Mouse (Mus musculus) embryonic facial prominence, embryonic 12.5 days (tissue): ENCODE data around the gene Nxt1. TPM values are rescaled to one million over a fixed set of nuclear protein-coding genes. Genes with fewer than 3 reads are reported as not detected.

Experiments
- ATAC-seq: fragments of 200-750 bp; cut with Nextera tagmentation; 2 replicates; pipeline ENCODE4 v1.8.0; 2017; ENCODE audit not compliant: insufficient number of reproducible peaks, insufficient read depth, low FRiP score, low TSS enrichment
- H3K27ac ChIP-seq: fragments of 300-500 bp; sonication (generic); 2 replicates; pipeline ENCODE4 v1.5.1; 2016; ENCODE audit warnings: mild to moderate bottlenecking
- H3K27me3 ChIP-seq: fragments of 300-500 bp; sonication (generic); 2 replicates; pipeline ENCODE4 v1.6.1; 2016; ENCODE audit warnings: mild to moderate bottlenecking, moderate library complexity
- H3K36me3 ChIP-seq: fragments of 300-500 bp; sonication (generic); 2 replicates; pipeline ENCODE4 v1.6.1; 2016; ENCODE audit warnings: mild to moderate bottlenecking
- H3K4me1 ChIP-seq: fragments of 300-500 bp; sonication (generic); 2 replicates; pipeline ENCODE4 v1.6.1; 2016
- H3K4me2 ChIP-seq: fragments of 300-500 bp; sonication (generic); replicated peaks from 2 replicates; pipeline ENCODE4 v1.6.1; 2016; ENCODE audit warnings: mild to moderate bottlenecking, moderate library complexity
- H3K4me3 ChIP-seq: fragments of 300-500 bp; sonication (generic); 2 replicates; pipeline ENCODE4 v1.5.1; 2016; ENCODE audit warnings: mild to moderate bottlenecking
- H3K9ac ChIP-seq: fragments of 300-500 bp; sonication (generic); 2 replicates; pipeline ENCODE4 v1.6.1; 2016; ENCODE audit warnings: mild to moderate bottlenecking, moderate library complexity
- H3K9me3 ChIP-seq: fragments of 300-500 bp; sonication (generic); 2 replicates; pipeline ENCODE4 v1.6.1; 2016; ENCODE audit warnings: mild to moderate bottlenecking, moderate library complexity
- WGBS: fragments of 180-500 bp; shearing (Covaris S2); methylation state at CpG from one replicate; pipeline ENCODE4 v1.1.7; 2016; 5-methylcytosine and 5-hydroxymethylcytosine counted together
- polyA plus RNA-seq: library from polyadenylated mRNA; unstranded; fragments of >200 nt; fragmentation: Nextera tagmentation; extraction: Ambion mirVana; gene quantifications from 2 replicates; pipeline ENCODE4 v1.2.1, GENCODE M21; 2016

Gene Nxt1
- polyA plus RNA-seq, 1 experiment from 2014 or later, result 103 TPM

DNA sequence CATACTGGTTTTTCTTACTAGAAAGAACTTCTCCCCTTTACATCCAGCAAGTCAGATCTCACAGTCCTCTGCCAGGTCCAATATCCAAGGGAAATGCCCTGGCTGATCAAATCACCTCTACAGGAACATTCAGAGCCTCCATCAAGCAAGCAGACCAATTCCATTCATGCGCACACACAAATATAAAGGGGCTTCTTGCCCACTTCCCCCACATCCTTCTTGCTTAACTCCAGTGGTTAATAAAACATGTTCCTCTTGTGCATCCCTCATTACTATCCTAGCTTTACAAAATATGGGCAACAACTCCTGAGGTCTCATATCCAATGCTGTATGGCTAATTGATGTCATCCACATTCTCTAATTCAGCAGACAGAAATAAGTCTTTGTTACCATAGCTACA is 8.9 kb upstream of the Nxt1 start:
- Histone ChIP-seq H3K9me3 (no peaks in the 10 kb centered on the region), H3K27ac (no peak overlapping the region), H3K4me1 (no peaks in the 10 kb centered on the region), H3K4me2 (no peak overlapping the region), H3K27me3 (no peaks in the 10 kb centered on the region), H3K36me3 (no peaks in the 10 kb centered on the region), H3K9ac (no peak overlapping the region), H3K4me3 (no peak overlapping the region)
- 90% methylated on average over 1 of the region's 1 CpGs for WGBS
- ATAC-seq, result no peak

GRCm38 (mm10) chr2:148677801-148678200 is 5.4 kb downstream of the Nxt1 start:
- H3K4me2 ChIP-seq, result peak overlapping the region; percentile 53
- H3K4me3 ChIP-seq, result peak overlapping the region; percentile 42
- no peak for ATAC-seq
- no peaks in the 10 kb centered on the region for H3K9me3 ChIP-seq
- H3K4me1 ChIP-seq, result peaks cover 56% of the 10 kb centered on the region
- peak overlapping the region; percentile 79 for H3K27ac ChIP-seq
- H3K9ac ChIP-seq, result peak overlapping the region; percentile 44
- WGBS, result 5% methylated on average over 26 of the region's 26 CpGs
- H3K36me3 ChIP-seq, result peaks cover 25% of the 10 kb centered on the region
- H3K27me3 ChIP-seq, result no peaks in the 10 kb centered on the region

DNA sequence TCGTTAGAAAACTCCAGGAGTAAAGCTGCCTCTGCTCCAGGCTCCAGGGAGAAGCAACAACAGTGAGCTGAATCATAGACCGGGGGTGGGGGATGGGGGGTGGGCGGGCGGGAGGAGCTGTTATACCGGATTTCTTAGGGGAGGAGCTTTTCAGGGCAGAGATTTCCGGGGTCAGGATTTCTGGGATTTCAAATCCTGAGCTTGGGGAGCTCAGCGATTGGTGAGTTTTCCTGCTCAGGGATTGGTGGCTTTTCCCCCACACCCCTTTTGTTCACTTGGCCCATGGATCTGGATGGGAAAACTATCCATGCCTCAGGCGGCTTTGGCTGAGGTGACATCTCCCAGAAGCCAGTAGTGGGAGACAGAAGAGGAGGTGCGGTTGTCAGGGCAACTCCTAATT is 6.9 kb downstream of the Nxt1 start:
- WGBS, result 3% methylated on average over 9 of the region's 9 CpGs
- Histone ChIP-seq H3K4me1 (peaks cover 44% of the 10 kb centered on the region), H3K4me3 (peak overlapping the region; percentile 16; the same call in 1 of the 2 replicates), H3K27ac (peak overlapping the region; percentile 87), H3K4me2 (peak overlapping the region; percentile 90), H3K9me3 (no peaks in the 10 kb centered on the region), H3K9ac (0 out of 2 replicates have a peak overlapping the region, but pooled peaks have one; percentile 30), H3K27me3 (no peaks in the 10 kb centered on the region), H3K36me3 (peaks cover 31% of the 10 kb centered on the region)
- ATAC-seq, result peak; percentile 8; the same call in 1 of the 2 replicates

- H3K27ac ChIP-seq, result peak within 1 kb of the TSS; percentile 89
- H3K27me3 ChIP-seq, result no peaks in the 10 kb centered on the region
- peak within 1 kb of the TSS; percentile 90 for H3K4me2 ChIP-seq
- no peaks in the 10 kb centered on the region for H3K9me3 ChIP-seq
- H3K4me1 ChIP-seq, result peaks cover 44% of the 10 kb centered on the region
- H3K4me3 ChIP-seq, result peak within 1 kb of the TSS; percentile 83
- ATAC-seq, result peak; percentile 94
- peak within 1 kb of the TSS; percentile 76 for H3K9ac ChIP-seq
- H3K36me3 ChIP-seq, result peaks cover 32% of the 10 kb centered on the region
- WGBS, result under 1% methylated on average over 39 of the region's 39 CpGs
Measured at GRCm38 (mm10) chr2:148680775-148681291, 8.4 kb downstream of the Nxt1 start, which contains the start of gene Gzf1. Gzf1 (plus strand) TSS chr2:148681023.

- H3K4me2 ChIP-seq, result peak overlapping the region; percentile 90
- 11% methylated on average over 17 of the region's 17 CpGs for WGBS
- H3K4me3 ChIP-seq, result peak overlapping the region; percentile 83
- H3K36me3 ChIP-seq, result peaks cover 31% of the 10 kb centered on the region
- ATAC-seq, result peak; percentile 48
- H3K9ac ChIP-seq, result peak overlapping the region; percentile 76
- peaks cover 44% of the 10 kb centered on the region for H3K4me1 ChIP-seq
- H3K27ac ChIP-seq, result peak overlapping the region; percentile 76; the same call in 1 of the 2 replicates
- H3K9me3 ChIP-seq, result no peaks in the 10 kb centered on the region
- no peaks in the 10 kb centered on the region for H3K27me3 ChIP-seq
Measured at GRCm38 (mm10) chr2:148681461-148681891, 9.1 kb downstream of the Nxt1 start.

DNA sequence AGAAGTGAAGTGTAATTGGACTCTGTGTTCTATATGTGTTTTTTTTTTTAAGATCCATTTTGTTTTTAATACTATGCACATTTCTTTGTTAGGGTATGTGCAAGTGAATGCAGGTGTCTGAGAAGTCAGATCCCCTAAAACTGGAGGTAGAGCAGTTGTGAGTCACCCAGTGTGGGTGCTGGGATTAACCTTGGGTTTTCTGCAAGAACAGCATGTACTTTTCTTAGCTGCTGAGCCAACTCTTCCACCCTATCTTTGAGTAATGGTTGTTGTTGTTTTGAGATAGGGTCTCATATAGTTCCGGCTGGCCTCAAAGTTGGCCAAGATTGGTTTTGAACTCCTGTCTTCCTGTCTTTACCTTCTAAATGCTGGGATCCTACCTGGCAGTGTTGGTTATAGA is 10.6 kb downstream of the Nxt1 start:
- ATAC-seq, result no peak
- Histone ChIP-seq H3K36me3 (peaks cover 39% of the 10 kb centered on the region), H3K4me2 (no peak overlapping the region), H3K27me3 (no peaks in the 10 kb centered on the region), H3K4me3 (no peak overlapping the region), H3K9me3 (no peaks in the 10 kb centered on the region), H3K4me1 (peaks cover 32% of the 10 kb centered on the region), H3K27ac (no peak overlapping the region), H3K9ac (no peak overlapping the region)
- WGBS, result 94% methylated on average over 1 of the region's 1 CpGs

DNA sequence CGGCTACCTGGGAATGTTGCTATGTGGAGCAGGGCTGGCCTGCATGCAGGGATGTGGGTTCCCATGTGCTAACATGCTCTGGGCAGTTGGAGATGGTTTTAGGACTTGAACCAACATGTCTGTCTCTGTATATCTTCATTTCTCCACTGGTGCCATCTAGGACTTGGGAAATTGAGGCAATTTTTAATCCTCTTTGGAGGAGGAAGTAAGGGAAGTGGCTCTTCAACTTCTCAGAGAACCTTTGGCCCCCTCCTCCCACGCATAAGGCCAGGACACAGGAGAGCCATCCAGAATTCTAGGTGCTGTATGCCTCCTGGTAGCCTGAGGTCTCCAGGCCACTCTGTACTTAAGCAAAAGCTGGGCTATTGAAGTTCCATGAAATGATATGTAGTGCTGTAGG is 12.6 kb downstream of the Nxt1 start:
- Histone ChIP-seq H3K4me2 (no peak overlapping the region), H3K36me3 (peaks cover 50% of the 10 kb centered on the region), H3K9me3 (no peaks in the 10 kb centered on the region), H3K27ac (no peak overlapping the region), H3K4me1 (peaks cover 14% of the 10 kb centered on the region), H3K27me3 (no peaks in the 10 kb centered on the region), H3K4me3 (no peak overlapping the region), H3K9ac (no peak overlapping the region)
- WGBS, result 98% methylated on average over 2 of the region's 2 CpGs
- ATAC-seq, result no peak

- Histone ChIP-seq H3K27ac (no peak overlapping the region), H3K4me2 (no peak overlapping the region), H3K9ac (no peak overlapping the region), H3K27me3 (no peaks in the 10 kb centered on the region), H3K4me3 (no peak overlapping the region), H3K9me3 (no peaks in the 10 kb centered on the region), H3K36me3 (peaks cover 57% of the 10 kb centered on the region), H3K4me1 (peaks cover 11% of the 10 kb centered on the region)
- no peak for ATAC-seq
- WGBS, result 87% methylated on average over 3 of the region's 3 CpGs
Measured at GRCm38 (mm10) chr2:148685709-148686108, 13.3 kb downstream of the Nxt1 start.

GRCm38 (mm10) chr2:148686862-148687261 is 14.5 kb downstream of the Nxt1 start:
- Histone ChIP-seq H3K4me3 (no peak overlapping the region), H3K27ac (no peak overlapping the region), H3K36me3 (peaks cover 63% of the 10 kb centered on the region), H3K27me3 (no peaks in the 10 kb centered on the region), H3K4me1 (peaks cover 6% of the 10 kb centered on the region), H3K9me3 (no peaks in the 10 kb centered on the region), H3K4me2 (no peak overlapping the region), H3K9ac (no peak overlapping the region)
- 95% methylated on average over 1 of the region's 1 CpGs for WGBS
- ATAC-seq, result no peak

- H3K36me3 ChIP-seq, result peaks cover 64% of the 10 kb centered on the region
- H3K27ac ChIP-seq, result no peak overlapping the region
- H3K27me3 ChIP-seq, result no peaks in the 10 kb centered on the region
- no peak overlapping the region for H3K9ac ChIP-seq
- no peaks in the 10 kb centered on the region for H3K9me3 ChIP-seq
- H3K4me1 ChIP-seq, result no peaks in the 10 kb centered on the region
- WGBS, result 95% methylated on average over 5 of the region's 5 CpGs
- H3K4me2 ChIP-seq, result no peak overlapping the region
- H3K4me3 ChIP-seq, result no peak overlapping the region
- no peak for ATAC-seq
Measured at GRCm38 (mm10) chr2:148687971-148688370, 15.6 kb downstream of the Nxt1 start.

GRCm38 (mm10) chr2:148689444-148690140 is 17.2 kb downstream of the Nxt1 start:
- no peak for ATAC-seq
- Histone ChIP-seq H3K36me3 (peaks cover 63% of the 10 kb centered on the region), H3K4me1 (no peaks in the 10 kb centered on the region), H3K27me3 (no peaks in the 10 kb centered on the region), H3K4me2 (no peak overlapping the region), H3K27ac (no peak overlapping the region), H3K9ac (no peak overlapping the region), H3K4me3 (no peak overlapping the region), H3K9me3 (no peaks in the 10 kb centered on the region)
- 95% methylated on average over 6 of the region's 6 CpGs for WGBS

- H3K4me2 ChIP-seq, result no peak overlapping the region
- H3K9me3 ChIP-seq, result no peaks in the 10 kb centered on the region
- peaks cover 57% of the 10 kb centered on the region for H3K36me3 ChIP-seq
- no peaks in the 10 kb centered on the region for H3K27me3 ChIP-seq
- H3K9ac ChIP-seq, result no peak overlapping the region
- H3K4me3 ChIP-seq, result no peak overlapping the region
- 93% methylated on average over 3 of the region's 3 CpGs for WGBS
- no peaks in the 10 kb centered on the region for H3K4me1 ChIP-seq
- H3K27ac ChIP-seq, result no peak overlapping the region
- ATAC-seq, result no peak
Measured at GRCm38 (mm10) chr2:148690291-148690690, 17.9 kb downstream of the Nxt1 start.
